Mouse (Mus musculus) forelimb bud, embryonic 11.5 days (tissue): ENCODE data around the gene Psen1.
A peak's percentile ranks its signal among the peaks of the same experiment; 100 is the strongest.

Experiments used
- DNase-seq: peaks from one replicate; pipeline ENCODE4 v3.0.0-alpha.2; 2012; ENCODE audit warnings: low read depth, low spot score

Gene Psen1

DNA sequence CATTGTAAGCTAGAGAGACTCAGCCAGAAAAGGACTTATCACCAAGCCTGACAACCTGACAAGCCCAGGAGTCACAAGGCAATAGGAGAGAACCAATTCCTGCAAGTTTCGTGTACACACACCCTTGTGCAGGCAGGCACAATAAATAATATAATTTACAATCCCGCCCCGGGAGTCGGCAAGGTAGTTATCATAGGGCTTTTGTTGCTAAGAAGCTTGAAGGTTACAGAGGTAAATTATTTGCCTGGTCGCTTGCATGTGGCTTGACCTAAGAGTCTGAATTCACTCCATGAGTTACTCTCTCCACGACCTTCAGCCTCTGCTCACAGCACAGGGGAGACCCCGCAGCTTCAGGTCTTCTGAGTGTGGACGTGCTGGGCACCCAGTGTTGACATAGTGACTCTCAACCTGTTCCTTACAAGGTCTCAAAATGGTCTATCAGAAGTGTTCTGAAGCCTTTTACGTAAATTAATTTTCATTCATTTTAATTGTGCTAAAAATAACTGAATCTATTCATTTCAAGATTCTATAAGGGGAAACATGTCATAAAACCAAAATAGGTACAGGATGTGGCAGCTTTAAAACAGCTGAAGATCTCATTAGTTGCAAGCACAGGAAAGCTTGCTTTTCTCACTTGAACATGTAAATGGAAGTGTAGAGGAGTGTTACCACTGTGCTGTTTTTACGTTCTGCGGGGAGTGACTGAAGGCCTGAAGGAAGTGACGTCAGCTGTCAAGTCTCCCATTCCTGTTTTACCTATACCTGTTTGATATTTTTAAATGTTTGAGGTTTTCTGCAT, 38.8 kb downstream of the Psen1 start:
- no peak for DNase-seq

DNA sequence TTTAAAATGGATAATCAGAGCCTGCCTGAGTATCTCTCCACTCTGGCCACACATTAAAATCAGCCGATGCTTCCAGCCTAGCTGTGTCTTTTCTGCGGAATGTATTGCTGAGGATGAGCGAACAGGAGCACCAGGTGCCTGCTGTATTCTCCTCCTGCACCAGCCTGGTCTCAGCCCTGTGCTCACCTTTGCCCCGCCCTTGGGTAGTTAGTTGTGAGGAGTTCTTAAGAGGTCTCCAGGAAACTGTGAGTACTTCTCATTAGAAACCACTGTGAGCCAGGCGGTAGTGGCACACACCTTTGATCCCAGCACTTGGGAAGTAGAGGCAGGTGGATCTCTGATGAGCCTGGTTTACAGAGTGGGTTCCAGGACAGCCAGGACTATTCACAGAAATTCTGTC, 44.3 kb downstream of the Psen1 start:
- DNase-seq = no peak

DNA sequence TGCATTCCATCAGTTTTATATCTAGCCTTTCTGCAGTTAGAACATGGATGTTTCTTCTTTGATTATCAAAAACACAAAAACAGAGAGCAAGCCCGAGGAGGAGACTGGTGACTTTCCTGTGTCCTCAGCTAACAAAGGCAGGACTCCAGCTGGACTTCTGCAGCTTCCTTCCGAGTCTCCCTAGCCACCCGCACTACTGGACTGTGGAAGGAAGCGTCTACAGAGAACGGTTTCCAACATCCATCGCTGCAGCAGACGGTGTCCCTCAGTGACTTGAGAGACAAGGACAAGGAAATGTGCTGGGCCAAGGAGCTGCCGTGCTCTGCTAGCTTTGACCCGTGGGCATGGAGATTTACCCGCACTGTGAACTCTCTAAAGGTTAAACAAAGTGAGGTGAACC, 46.1 kb downstream of the Psen1 start:
- no peak for DNase-seq

DNA sequence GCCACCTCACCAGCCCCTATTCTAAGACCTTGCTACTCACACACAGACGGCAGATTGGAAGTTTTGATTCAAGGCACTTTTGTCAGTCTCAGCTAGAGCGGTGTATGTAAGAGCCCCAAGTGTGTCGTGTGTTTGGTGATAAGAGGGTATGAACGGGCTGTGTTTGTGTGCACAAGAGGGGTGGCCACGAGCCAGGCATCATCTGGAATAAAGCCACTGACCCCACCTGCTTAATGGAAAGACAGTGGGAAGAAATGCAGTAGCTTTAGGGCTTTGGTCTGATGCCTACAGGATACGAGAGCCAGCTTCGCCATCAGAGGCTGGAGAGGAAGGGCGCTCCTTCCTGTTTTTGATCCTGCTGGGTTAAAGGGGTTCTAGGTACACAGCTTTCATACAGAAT, 48.3 kb downstream of the Psen1 start:
- no peak for DNase-seq

DNA sequence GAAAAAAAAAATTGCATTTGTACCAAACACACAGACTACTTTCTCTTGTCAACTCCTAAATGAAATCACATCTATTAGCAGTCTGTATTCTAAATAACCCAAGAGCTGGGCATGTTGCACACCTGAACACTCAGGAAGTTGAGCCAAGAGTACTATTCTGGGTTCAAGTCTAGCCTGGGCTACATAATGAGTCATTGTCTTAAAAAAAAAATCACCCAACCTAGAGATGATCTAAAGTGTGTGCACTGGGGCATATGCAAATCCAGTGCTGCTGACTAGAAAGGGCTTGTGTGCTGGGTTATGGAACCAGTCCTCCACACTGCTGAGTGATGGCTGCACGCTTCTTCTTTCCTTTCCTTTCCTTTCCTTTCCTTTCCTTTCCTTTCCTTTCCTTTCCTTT, 50.7 kb downstream of the Psen1 start:
- DNase-seq = no peak

DNA sequence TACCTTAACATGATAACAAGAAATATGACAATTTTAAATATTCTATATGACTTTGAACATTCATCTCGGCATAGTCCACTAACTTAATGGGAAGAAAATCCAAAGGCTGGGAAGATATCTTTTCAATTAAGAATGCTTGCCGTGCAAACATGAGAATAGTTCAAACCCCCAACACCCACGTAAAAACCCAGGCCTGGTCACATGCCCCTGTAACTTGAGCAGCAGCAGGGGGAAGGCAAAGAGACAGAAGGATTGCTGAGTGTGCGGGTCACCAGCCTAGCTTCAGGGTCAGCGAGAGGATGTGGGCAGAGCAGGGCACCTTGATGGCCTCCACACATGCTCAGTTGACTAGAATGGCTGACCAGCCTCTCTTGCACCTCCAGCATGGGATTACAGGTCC, 53.8 kb downstream of the Psen1 start:
- DNase-seq = no peak

DNA sequence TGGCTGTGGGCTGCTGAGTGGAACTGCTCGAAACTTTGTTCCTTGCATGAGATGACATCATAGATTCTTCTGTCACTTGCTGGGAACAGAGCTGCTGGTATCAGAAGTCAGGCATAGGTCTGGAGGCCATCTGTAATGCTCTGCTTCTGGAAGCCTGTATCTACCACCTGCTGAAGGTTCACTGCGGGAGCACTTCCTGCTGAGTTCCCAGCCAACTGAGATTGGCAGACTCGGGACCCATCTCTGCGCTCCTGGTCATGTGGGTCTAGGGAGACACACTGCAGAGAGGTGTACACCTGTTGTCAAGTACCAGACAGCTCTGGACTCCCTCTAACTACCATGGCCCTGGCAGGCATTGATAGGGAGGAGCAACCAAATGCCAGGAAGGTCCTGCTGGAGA, 54.9 kb downstream of the Psen1 start:
- no peak for DNase-seq

DNA sequence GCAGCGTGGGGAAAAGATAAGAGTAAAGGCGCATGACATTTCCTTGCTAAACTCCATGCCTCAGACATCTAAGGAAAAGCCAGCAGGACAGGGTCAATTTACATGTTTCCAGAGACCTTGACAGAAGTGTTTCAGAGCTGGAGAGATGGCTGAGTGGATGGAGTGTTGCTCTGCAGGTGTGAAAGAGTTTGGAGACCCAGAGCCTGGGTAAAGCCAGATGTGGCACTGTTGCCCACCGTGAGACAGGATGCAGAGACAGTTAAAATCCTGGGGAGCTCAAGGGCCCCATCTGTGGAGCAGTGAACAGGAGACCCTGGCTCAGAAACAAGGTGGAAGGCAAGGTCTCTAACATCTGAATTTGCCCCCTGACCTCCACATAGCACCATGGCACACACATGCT, 55.8 kb downstream of the Psen1 start:
- no peak for DNase-seq

DNA sequence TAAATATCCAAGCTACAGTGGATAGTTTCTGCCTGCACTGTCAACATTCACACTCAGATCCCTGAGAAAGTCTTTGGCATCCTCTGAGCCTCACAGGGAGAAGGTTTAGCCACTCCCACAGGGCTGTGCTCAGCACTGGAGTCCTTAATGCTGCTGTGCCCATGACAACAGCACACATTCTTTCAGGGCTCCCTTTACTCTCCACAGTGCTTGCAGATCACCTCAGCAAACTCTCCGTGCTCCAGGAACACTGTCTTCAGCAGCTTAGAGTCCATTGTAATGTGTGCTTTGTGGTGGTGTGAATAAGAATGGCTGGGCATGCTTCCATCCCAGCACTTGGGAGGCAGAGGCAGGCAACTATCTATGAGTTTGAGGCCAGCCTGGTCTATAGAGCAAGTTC, 61.2 kb downstream of the Psen1 start:
- DNase-seq = no peak

DNA sequence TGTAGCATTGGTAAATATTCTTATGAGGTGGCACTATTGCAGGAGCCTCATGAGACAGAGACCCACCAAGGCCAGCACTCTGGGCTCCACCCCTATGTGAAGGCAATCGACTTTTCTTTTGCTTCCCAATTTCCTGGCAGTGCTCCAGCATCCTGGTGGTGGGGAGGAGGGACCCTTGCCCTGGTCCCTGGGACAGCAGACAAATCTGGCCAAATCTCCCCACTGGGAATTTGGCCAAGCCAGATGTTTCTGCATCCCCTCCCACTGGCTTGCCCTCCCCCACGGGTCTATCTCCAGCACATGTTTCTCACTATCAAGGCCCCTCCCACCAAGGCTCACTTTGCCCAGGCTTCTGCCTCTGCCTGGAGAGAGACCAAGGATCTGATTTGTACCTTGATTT, 64.5 kb downstream of the Psen1 start:
- DNase-seq = no peak

DNA sequence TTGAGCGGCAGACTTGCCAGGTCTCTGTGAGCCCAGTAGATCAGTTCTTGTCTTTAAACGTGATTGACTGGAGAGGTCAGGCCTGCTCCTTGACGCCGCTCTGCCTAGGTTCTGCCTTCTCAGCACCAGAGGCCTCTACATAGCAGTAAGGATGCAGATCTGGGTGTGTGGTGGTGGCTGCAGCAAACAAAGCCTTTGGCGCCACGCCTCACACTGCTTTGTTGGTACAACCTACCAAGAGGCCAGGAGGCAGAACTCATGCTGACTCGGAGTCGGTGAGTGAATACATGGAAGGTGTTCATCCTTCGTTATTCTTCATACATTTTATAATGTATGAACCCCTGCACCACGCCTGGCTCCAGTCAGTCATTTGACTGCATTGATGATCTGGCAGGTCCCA, 70.8 kb downstream of the Psen1 start:
- DNase-seq = no peak

DNA sequence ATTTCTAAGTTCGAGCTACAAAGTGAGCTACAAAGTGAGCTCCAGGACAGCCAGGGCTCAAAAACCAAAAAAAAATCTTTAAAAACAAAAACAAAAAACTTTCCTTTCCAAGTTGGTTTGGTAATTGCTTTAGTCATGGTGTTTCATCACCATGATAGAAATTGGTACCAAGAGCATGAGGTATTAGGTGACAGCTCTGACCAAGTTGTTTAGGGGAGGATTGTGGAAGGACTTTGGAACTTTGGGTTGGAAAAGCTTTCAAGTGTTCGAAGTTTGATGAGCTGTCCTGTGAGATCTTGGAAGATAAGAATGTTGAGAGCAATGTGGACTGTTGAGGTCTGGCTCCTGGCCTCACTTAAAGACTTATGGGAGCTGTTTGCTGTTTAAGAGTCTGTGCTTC, 72.2 kb downstream of the Psen1 start:
- DNase-seq = no peak

DNA sequence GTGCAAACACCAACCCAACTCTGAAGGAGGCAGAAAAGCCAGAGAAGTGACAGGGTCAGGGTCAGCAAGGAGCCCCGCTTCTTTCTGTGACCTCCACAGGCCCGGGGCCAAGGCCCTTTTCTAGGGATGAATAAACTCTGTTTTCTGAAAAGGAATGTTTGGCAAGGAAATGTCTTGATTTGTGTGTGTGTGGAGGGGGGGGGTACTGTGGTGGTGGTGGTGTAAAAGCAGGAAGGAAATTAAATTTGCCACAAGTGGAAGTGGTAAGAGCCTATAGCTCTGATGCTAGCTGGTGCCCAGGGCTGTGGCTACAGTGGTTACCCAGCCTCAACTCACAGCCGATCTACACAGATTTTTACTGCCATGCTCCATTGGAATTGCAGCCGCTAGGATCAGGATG, 74.8 kb downstream of the Psen1 start:
- DNase-seq = no peak

DNA sequence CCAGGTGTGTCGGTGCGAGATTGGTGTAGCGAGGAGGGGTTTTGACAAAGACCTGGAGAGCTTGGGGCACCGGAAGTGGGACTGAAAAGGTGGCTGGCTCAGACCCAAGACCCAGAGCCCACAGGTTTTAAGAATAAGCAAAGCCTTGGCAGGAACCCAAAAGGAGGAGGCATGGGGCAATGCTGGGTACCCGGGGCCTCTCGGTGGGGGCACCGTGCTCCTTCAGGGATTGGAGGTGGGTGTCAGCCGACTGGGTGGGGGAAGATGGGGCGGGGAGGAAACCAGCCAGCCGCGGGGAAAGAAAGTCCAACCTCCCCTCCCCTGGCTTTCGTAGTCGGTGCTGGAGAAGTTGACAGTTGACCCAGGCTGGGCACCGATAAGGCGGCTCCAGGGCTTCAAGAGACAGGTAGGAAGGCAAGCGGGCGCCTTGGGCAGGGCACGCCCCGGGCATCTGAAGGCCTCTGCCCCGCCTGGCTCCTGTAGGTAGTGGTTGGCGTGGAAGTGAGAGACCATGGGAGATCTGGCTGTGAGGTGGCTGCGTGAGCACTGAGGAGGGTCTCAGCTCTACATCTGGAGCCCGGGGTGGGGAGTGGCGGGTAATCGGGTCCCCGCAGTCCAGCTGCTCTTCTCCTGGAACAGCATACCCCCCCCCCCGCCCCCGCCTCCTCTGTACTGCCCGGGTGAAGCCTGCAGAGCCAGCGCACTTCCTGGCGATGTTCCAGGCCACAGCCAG, 75.5 kb downstream of the Psen1 start, which contains the start of gene Papln:
Papln (plus strand) TSS at position 324 of the 733 bp plus-strand sequence.
- DNase-seq = no peak

DNA sequence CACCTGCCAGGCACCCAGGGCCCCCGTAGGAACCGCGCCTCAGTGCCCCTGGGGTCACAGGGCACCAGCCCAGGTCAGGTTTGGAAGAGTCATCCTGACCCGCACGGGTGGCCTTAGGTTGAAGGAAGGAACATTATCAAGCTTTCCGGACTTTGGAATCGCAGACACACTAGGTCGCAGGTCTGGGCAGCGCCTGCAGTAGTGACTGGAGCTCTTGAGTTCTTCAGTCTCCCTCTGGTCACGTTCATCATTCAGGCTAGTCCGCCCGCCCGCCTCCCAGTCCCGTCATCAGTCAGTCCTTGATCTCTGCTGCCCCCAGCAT, 76.1 kb downstream of the Psen1 start:
- DNase-seq = no peak

DNA sequence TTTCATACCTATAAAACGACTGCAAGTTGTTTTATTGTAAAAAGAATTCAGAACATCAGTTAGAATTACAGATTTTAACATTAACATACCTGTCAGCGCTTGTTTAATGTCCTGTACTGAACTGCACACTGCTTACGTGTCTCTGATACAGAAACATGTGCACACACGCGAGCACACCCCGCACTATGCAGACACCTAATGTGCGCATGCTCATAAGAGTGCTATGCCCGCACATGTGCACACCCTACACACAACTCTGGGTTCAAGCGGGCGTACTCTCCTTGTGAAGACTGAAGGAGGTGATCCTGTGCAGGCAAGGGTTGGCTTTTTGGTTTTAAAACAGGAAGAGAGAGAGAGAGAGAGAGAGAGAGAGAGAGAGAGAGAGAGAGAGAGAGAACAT, 76.6 kb downstream of the Psen1 start:
- DNase-seq = no peak

DNA sequence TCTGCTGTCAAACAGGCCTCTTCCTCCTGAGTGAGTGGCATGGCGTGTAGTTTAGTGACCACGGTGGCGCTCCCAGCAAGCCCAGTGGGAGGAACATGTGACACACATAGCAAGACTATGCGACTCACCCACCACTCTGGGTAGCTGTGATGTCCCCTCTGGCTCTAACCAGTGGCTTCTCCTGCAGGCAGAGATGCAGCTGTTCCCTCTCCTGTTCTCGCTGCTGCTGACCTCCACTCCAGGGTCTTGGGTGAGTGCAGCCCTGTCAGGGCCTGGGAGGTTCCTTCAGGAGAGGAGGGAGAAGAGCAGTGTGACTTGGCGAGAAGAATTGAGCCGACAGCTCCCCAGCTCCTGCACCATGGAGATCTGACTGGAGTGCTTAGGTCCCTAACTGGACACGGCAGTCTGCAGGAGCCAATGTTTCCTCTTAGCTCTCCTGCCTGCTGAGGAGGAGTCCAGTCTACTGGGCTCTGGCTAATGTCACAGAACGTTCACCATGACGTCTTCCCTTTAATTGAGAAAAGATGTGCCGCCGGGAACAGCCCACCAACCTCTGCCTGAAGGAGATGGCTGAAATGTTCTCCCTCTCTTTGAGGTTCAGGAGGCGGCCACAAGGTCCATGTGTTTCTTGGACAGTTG, 78.1 kb downstream of the Psen1 start:
- DNase-seq = peak; percentile 52

DNA sequence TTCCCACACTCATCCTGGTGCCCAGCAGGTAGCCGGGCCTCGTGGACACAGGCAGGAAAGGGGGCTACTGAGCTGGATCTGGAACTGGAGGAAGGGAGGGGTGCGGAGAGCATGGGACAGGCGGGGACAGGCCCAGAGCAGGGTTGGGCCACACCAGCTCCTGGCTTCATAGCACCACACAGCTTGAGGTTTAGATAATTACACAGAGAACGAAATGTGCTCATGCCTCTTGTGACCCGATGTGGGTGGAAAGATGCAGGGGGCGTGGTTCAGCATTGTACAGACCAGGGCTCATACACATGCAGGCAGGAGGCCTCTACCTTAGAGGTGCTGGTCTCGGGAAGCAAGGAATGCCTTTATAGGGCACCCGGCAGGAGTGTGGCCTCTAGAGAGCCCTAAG, 79.9 kb downstream of the Psen1 start:
- DNase-seq = no peak

DNA sequence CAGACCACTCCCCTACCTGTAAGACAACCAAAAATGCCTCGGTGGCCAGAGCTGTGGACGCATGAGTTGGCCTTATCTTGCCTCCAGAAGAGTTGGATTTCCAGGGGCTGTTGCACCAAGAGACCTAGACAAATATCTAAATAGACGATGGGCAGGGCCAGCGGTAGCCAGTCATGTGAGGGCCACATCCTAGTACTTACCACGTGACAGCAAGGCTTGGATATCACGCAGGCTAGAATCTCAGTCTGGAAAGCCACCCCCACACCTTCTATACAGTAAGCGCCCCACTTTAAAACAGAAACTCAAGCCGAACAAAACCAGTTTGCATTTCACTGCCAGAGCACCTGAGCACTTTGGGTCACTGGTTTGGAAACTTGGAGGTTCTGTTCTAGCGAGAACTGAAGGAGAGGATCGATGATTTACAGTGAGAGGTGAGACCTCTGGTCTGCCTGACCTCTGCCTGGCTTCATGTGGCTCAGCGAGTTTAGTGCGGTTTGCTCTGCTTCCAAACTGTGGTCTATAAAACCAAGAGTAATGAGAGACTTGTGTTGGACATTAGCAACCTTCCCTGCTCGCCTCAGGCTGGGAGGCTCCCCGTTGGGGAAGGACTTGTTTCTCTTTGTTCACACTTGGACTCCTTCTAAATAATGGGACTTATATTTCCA, 80.4 kb downstream of the Psen1 start:
- DNase-seq = peak; percentile 51

DNA sequence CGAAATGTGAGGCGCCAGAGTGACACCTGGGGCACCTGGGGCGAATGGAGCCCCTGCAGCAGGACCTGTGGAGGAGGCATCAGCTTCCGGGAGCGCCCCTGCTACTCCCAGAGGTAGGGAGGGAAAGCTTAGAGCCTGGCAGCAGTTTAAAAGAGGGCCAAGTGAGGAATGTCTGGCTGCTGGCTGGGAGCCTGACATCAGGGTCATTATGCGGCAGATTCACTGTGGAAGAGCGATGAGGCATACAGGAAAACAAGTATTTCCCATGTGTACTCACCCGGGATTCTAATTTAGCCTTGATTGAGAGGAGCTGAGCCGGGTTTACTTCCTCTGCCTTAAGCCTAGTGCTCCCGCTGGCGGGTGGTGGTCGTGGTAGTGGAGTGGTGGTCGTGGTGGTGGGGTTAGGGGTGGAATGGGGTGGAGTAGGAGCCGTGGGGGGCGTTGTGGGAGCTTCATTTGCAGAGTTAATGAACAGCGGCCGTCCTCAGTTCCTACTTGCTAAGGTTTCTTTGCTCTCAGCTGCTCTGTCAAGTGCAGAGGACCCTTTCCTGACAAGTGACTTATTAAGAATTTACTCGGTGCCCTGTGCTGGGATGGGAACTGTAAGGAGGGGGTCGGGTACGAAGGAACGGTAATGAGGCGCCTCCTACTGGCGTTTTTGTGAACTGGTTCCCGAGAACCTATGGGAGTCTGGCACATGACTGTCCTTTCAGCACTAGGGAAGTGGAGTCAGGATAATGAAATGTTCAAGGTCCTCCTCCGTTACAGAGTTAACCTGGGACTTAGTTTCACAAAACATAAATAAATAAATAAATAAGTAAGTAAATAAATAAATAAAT, 82.7 kb downstream of the Psen1 start:
- peak; percentile 85 for DNase-seq

DNA sequence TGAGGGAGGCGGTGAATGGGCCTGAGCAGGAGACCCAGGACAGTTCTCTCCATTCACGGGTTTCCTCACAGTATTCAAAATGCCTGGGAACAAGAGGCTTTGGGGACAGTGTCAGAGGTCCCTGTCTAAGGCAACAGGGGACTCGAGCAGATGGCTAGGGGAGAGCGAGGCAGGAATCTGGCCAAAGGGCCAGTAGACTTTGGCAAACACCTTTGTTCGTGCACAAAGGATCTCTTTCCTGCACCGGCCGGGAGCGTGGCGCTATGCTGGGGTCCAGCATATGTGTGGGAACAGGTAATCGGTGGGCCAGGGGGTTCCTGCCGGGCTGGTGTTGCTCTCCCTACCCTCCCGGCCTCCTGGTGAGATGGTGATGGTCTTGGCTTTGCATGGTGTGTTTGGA, 87.7 kb downstream of the Psen1 start:
- DNase-seq = no peak

DNA sequence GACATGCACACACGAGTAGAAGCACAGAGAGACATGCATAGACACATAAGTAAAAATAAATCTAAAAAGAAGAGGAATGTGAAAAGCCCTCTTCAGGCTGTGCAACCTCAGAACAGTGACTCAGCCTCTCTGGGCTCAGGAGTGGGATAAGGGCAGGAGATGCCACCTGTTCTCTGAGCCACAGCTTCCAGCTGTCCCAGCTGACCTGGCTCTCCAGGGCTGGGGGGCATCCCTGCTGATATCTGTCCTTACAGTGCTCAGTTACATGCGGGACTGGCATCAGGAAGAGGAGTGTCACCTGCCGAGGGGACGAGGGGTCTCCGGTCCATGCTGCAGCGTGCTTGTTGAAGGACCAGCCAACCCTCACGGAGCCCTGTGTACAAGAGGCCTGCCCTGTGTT, 88.8 kb downstream of the Psen1 start:
- no peak for DNase-seq
